Mouse (Mus musculus) forebrain, embryonic 11.5 days (tissue): ENCODE results near the gene Smdt1. TPM values are rescaled to one million over a fixed set of nuclear protein-coding genes. Genes with fewer than 3 reads are reported as not detected.
"Not testable (repeated sequence)": the region's sequence is repeated elsewhere in the genome, so short reads cannot be mapped to it uniquely, and the experiment has no call there.

Source experiments
- ATAC-seq: fragments of 200-750 bp; cut with Nextera tagmentation; replicated peaks from 2 replicates; pipeline ENCODE4 v1.8.0; 2017; ENCODE audit warnings: moderate TSS enrichment; ENCODE audit not compliant: low FRiP score
- DNase-seq: peaks from one replicate; pipeline ENCODE4 v3.0.0-alpha.2; 2017; ENCODE audit warnings: low spot score
- H3K27ac ChIP-seq: fragments of 300-500 bp; sonication (generic); 2 replicates; pipeline ENCODE4 v1.5.1; 2014; ENCODE audit warnings: low read depth, low read length
- H3K27me3 ChIP-seq: fragments of 300-500 bp; sonication (generic); 2 replicates; pipeline ENCODE4 v1.6.1; 2014; ENCODE audit warnings: mild to moderate bottlenecking, low read length, mixed read lengths; ENCODE audit not compliant: control insufficient read depth, insufficient read depth
- H3K36me3 ChIP-seq: fragments of 300-500 bp; sonication (generic); 2 replicates; pipeline ENCODE4 v1.6.1; 2014; ENCODE audit warnings: mild to moderate bottlenecking, low read length, moderate library complexity, mixed read lengths; ENCODE audit not compliant: control insufficient read depth, insufficient read depth
- H3K4me1 ChIP-seq: fragments of 300-500 bp; sonication (generic); replicated peaks from 2 replicates; pipeline ENCODE4 v1.6.1; 2014; ENCODE audit warnings: low read length, mixed read lengths; ENCODE audit not compliant: control insufficient read depth, insufficient read depth
- H3K4me2 ChIP-seq: fragments of 300-500 bp; sonication (generic); 2 replicates; pipeline ENCODE4 v1.6.1; 2014; ENCODE audit warnings: low read depth, mild to moderate bottlenecking, low read length, moderate library complexity, mixed read lengths; ENCODE audit not compliant: severe bottlenecking
- H3K4me3 ChIP-seq: fragments of 300-500 bp; sonication (generic); 2 replicates; pipeline ENCODE4 v1.5.1; 2014; ENCODE audit warnings: low read depth, low read length
- H3K9ac ChIP-seq: fragments of 300-500 bp; sonication (generic); 2 replicates; pipeline ENCODE4 v1.6.1; 2014; ENCODE audit warnings: low read length
- H3K9me3 ChIP-seq: fragments of 300-500 bp; sonication (generic); 2 replicates; pipeline ENCODE4 v1.6.1; 2016; ENCODE audit warnings: low read length, mixed read lengths; ENCODE audit not compliant: control insufficient read depth
- WGBS: fragments of 180-500 bp; shearing (Covaris S2); extraction: QIAGEN DNeasy Blood & Tissue Kit; methylation state at CpG from one replicate; pipeline ENCODE4 v1.1.7; 2014; 5-methylcytosine and 5-hydroxymethylcytosine counted together
- polyA plus RNA-seq: library from polyadenylated mRNA; unstranded; fragments of >200 nt; fragmentation: Nextera tagmentation; extraction: Ambion mirVana; gene quantifications from 2 replicates; pipeline ENCODE4 v1.2.1, GENCODE M21; 2014

Gene Smdt1
- polyA plus RNA-seq, 1 experiment from 2014 or later = 236 TPM

DNA sequence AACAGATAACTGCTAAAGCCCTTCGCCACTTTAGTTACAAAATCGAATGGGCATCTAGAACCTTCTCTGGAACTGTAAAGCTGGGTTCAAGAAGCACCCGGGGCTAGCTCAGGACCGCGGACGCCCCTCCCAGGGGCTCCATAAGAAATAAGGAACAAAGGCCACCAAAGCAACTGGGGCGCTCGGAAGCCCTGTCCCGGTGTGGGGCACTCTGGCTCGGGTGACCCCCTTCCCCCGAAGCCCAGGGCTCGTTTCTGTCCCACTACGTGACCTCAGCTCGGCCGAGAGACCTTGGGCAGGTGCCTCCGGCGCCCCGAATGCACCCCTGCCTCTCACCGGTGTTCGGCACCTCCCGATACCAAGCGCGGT is 15.0 kb downstream of the Smdt1 start:
- no peaks in the 10 kb centered on the region for H3K27me3 ChIP-seq
- H3K4me3 ChIP-seq = peak overlapping the region; percentile 94
- H3K9me3 ChIP-seq = no peaks in the 10 kb centered on the region
- H3K9ac ChIP-seq = peak overlapping the region; percentile 95
- 0% methylated on average over 23 of the region's 23 CpGs for WGBS
- peak overlapping the region; percentile 81 for H3K4me2 ChIP-seq
- H3K36me3 ChIP-seq = peaks cover 7% of the 10 kb centered on the region; the same call in 1 of the 2 replicates
- peaks cover 5% of the 10 kb centered on the region; the same call in 1 of the 2 replicates for H3K4me1 ChIP-seq
- no peak; the same call in 1 of the 2 replicates for ATAC-seq
- DNase-seq = no peak
- 0 out of 2 replicates have a peak overlapping the region, but pooled peaks have one; percentile 18 for H3K27ac ChIP-seq

DNA sequence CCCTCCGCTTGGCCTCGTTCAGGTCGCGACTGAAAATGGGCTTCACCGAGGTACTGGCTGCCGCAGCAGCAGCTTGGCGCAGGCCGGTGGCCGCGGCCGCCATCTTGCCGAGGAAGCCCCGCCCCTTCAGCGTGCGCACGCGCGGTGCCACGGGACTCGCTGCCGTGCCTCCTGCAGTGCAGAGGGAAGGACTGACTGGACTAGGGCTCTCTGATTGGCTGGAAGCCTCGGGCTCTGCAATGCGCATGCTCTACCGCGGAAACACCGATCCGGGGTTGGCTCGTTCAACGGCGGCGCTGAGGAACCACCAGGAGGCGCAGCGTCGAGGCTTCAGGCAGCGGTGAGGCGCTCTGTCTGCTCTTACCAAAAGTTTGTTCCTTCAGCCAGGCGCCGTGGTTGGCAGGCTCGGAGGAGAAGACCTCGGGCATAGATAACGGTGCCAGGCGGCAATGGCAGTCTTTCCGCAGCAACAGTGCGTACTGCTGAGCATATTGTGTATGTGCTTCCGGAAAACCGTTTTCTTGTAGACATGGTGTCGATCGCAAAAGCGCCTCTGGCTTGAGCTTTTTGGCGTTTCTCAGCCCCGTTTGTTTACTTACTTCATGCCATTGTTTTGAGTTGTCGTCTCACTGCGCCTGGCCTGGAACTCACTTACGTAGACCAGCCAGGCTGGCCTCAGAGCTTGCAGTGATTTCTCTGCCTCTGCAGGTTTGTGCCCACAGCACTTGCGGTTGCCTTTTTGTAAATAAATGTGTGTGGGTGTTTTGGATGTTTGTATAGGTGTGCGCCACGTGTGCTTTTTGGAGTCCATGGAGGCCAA is 15.6 kb downstream of the Smdt1 start, which contains the start of gene Ndufa6:
Ndufa6 (minus strand) TSS at position 197 of the 820 bp plus-strand sequence.
- H3K4me2 ChIP-seq = peak within 1 kb of the TSS; percentile 81
- peaks cover 4% of the 10 kb centered on the region; the same call in 1 of the 2 replicates for H3K36me3 ChIP-seq
- DNase-seq = peak; percentile 99
- ATAC-seq = peak; percentile 99
- peak within 1 kb of the TSS; percentile 95 for H3K9ac ChIP-seq
- peak within 1 kb of the TSS; percentile 19; the same call in 1 of the 2 replicates for H3K27ac ChIP-seq
- peaks cover 5% of the 10 kb centered on the region; the same call in 1 of the 2 replicates for H3K4me1 ChIP-seq
- H3K9me3 ChIP-seq = no peaks in the 10 kb centered on the region
- no peaks in the 10 kb centered on the region for H3K27me3 ChIP-seq
- peak within 1 kb of the TSS; percentile 94 for H3K4me3 ChIP-seq
- WGBS = 2% methylated on average over 57 of the region's 57 CpGs

DNA sequence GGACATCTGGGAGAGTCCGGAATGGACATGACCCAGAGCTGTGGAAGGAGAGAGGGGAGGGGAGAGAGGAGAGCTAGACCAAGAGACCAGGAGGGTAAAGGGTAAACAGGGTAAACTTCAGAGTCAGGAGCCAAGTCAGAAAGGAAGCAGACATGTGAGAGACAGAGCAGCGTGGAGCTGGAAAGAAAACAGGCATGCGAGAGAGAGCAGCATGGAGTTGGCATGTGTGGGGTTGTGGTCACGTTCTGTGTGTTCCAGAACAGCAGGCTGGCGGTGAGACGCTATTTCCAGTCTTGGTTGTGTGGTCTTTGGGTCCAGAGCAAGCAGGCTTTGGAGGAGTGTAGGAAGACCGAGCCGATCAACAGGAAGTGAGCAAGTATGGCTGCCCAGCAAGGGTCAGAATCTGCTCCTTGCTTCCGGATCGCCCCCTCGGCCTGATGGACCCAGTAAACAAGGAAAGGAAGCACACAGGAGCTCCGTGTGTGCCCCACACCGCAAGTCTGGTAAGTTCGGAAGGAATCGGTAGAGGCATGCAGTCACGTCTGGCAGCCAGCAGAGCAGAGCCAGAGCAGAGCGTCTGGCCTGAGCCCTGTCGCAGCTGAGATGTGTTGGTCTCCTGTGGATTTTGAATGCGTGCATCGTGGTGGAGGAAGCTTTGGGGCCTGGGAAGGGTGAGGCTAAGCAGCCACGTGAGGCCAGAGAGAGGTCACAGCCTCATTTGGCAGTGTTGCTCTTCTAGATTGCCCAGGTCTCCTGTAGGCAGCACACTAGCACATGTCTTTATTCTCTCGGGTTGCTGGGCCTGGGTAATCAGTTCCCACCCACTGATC is 19.9 kb downstream of the Smdt1 start:
- Histone ChIP-seq H3K27ac (no peak overlapping the region), H3K27me3 (no peaks in the 10 kb centered on the region), H3K36me3 (no peaks in the 10 kb centered on the region), H3K4me3 (no peak overlapping the region), H3K9me3 (no peaks in the 10 kb centered on the region), H3K4me1 (0 out of 2 replicates have a peak, but pooled peaks cover 2% of the 10 kb centered on the region), H3K9ac (no peak overlapping the region), H3K4me2 (no peak overlapping the region)
- DNase-seq = peak; percentile 49
- ATAC-seq = no peak
- WGBS = 67% methylated on average over 22 of the region's 22 CpGs

DNA sequence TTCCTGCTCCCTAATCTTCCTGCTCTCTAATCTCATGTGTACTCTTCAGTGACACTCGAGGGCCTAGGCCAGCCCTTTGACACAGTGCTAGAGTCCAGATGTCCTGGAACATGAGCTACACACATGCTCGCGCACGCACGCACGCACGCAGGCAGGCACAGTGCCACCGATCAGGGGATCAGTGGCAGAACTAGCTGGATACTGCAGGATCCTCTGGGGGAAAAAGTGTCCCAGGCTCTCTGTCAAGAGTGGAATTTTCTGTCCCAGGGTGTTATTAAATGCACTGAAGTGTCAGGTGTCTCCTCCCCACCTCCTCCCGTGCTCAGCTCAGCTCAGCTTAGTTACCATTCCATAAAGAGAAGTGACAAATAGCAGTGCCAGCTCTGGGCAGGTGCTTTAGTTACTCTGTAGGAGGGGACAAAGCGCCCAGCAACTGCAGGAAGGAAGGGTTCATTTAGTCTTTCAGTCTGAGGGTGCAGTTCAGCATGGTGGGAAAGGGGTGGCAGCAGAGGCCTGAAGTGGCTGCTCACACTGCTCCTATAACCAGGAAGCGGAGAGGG is 22.8 kb downstream of the Smdt1 start:
- WGBS = 78% methylated on average over 11 of the region's 11 CpGs
- Histone ChIP-seq H3K27ac (no peak overlapping the region), H3K4me2 (no peak overlapping the region), H3K4me1 (no peaks in the 10 kb centered on the region), H3K4me3 (no peak overlapping the region), H3K36me3 (no peaks in the 10 kb centered on the region), H3K9ac (no peak overlapping the region), H3K9me3 (no peaks in the 10 kb centered on the region), H3K27me3 (no peaks in the 10 kb centered on the region)
- DNase-seq (peak; percentile 41), ATAC-seq (no peak)

GRCm38 (mm10) chr15:82362234-82362633 is 23.5 kb downstream of the Smdt1 start:
- Histone ChIP-seq H3K9me3 (no peaks in the 10 kb centered on the region), H3K9ac (no peak overlapping the region), H3K4me3 (no peak overlapping the region), H3K27ac (no peak overlapping the region), H3K4me1 (no peaks in the 10 kb centered on the region), H3K27me3 (no peaks in the 10 kb centered on the region), H3K36me3 (no peaks in the 10 kb centered on the region), H3K4me2 (no peak overlapping the region)
- ATAC-seq (no peak), DNase-seq (peak; percentile 10)
- 87% methylated on average over 3 of the region's 4 CpGs for WGBS

GRCm38 (mm10) chr15:82363801-82364200 is 25.0 kb downstream of the Smdt1 start:
- not testable (repeated sequence) for H3K4me2 ChIP-seq, ATAC-seq, H3K27me3 ChIP-seq, H3K9me3 ChIP-seq, DNase-seq, H3K9ac ChIP-seq, H3K27ac ChIP-seq, H3K36me3 ChIP-seq, H3K4me3 ChIP-seq, H3K4me1 ChIP-seq
- 87% methylated on average over 7 of the region's 12 CpGs for WGBS

DNA sequence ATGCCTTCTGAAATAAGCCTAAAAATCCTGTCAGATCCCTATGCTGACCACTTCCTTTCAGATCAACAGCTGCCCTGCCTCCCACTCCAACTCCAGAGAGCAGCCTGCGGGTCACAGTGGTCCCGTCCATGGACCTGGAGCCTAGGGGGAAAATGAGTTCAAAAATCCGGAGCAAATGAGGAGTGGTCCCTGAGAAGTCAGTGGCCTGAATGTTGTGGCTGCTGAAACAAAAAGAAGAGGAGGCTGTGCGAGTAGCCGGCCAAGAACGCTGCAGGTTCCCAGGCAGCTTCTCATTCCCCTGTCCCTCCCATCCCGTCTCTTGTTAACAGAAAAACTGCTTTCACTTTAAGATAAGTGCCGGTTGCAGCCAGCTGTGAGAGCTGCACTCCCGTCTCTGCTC is 25.8 kb downstream of the Smdt1 start:
- not testable (repeated sequence) for H3K4me3 ChIP-seq, H3K36me3 ChIP-seq, H3K4me1 ChIP-seq, H3K27ac ChIP-seq, H3K27me3 ChIP-seq, ATAC-seq, DNase-seq, H3K9ac ChIP-seq, H3K4me2 ChIP-seq, H3K9me3 ChIP-seq
- 14% methylated on average over 6 of the region's 9 CpGs for WGBS

GRCm38 (mm10) chr15:82368146-82368545 is 29.4 kb downstream of the Smdt1 start:
- no peaks in the 10 kb centered on the region for H3K27me3 ChIP-seq
- no peaks in the 10 kb centered on the region for H3K36me3 ChIP-seq
- no peak for DNase-seq
- WGBS = 91% methylated on average over 4 of the region's 4 CpGs
- no peak overlapping the region for H3K4me3 ChIP-seq
- no peak overlapping the region for H3K27ac ChIP-seq
- H3K4me1 ChIP-seq = no peaks in the 10 kb centered on the region
- no peaks in the 10 kb centered on the region for H3K9me3 ChIP-seq
- H3K9ac ChIP-seq = no peak overlapping the region
- no peak overlapping the region for H3K4me2 ChIP-seq
- ATAC-seq = no peak
